Mouse (Mus musculus): ENCODE results near the gene Sirt5.

- no peak for TF ChIP-seq CTCF (conservative IDR thresholded peaks at IDR 0.05; ENCODE audit: insufficient read depth, insufficient read length, low read depth, low read length)
- no peak for TF ChIP-seq POLR2A (IDR thresholded peaks at IDR 0.05; ENCODE audit: low read depth, low read length)
Observed at GRCm38 (mm10) chr13:43442551-43442950, 77.3 kb downstream of the Sirt5 start.
